Mouse (Mus musculus) frontal cortex, postnatal 10 days (tissue): Measurements from ENCODE around the gene Mef2a.

Experiments used
- DNase-seq, 2 experiments: peaks; one replicate each; pipeline ENCODE4 v3.0.0; 2022; ENCODE audit warnings: low spot score in 2 of 2, mixed read lengths in 1 of 2

The Mef2a gene

GRCm38 (mm10) chr7:67245255-67245654 lies 127.4 kb downstream of the Mef2a start:
- DNase-seq: no peak

GRCm38 (mm10) chr7:67243894-67244282 lies 128.8 kb downstream of the Mef2a start:
- no peak for DNase-seq

GRCm38 (mm10) chr7:67243121-67243893 lies 129.4 kb downstream of the Mef2a start:
- no peak for DNase-seq

- no peak for DNase-seq
Measured at GRCm38 (mm10) chr7:67241969-67242368, 130.7 kb downstream of the Mef2a start.

GRCm38 (mm10) chr7:67237752-67238151 lies 134.9 kb downstream of the Mef2a start:
- DNase-seq: no peak

- DNase-seq: no peak
Measured at GRCm38 (mm10) chr7:67236351-67236750, 136.3 kb downstream of the Mef2a start.

- DNase-seq: no peak
Measured at GRCm38 (mm10) chr7:67234797-67235196, 137.9 kb downstream of the Mef2a start.

GRCm38 (mm10) chr7:67232504-67232903 lies 140.2 kb downstream of the Mef2a start:
- no peak for DNase-seq

- no peak for DNase-seq
Measured at GRCm38 (mm10) chr7:67230640-67231140, 142.0 kb downstream of the Mef2a start.

- peak in 1 of 2 experiments; percentile 5 for DNase-seq
Measured at GRCm38 (mm10) chr7:67230221-67230620, 142.4 kb downstream of the Mef2a start.

GRCm38 (mm10) chr7:67229701-67230100 lies 143.0 kb downstream of the Mef2a start:
- peak in 1 of 2 experiments; percentile 4 for DNase-seq

- DNase-seq: no peak
Measured at GRCm38 (mm10) chr7:67228891-67229602, 143.6 kb downstream of the Mef2a start.

- no peak for DNase-seq
Measured at GRCm38 (mm10) chr7:67228390-67228789, 144.3 kb downstream of the Mef2a start.

GRCm38 (mm10) chr7:67227538-67227937 lies 145.1 kb downstream of the Mef2a start:
- no peak for DNase-seq

- DNase-seq: no peak
Measured at GRCm38 (mm10) chr7:67225943-67226625, 146.6 kb downstream of the Mef2a start.

- DNase-seq: peak; percentile 93 to 94
Measured at GRCm38 (mm10) chr7:67222220-67222862, 150.3 kb downstream of the Mef2a start, which contains the start of gene Lysmd4. Gene Lysmd4 (plus strand): TSS chr7:67222544.

GRCm38 (mm10) chr7:67217025-67217424 lies 155.6 kb downstream of the Mef2a start:
- no peak for DNase-seq

GRCm38 (mm10) chr7:67216351-67216750 lies 156.3 kb downstream of the Mef2a start:
- no peak for DNase-seq

- DNase-seq: no peak
Measured at GRCm38 (mm10) chr7:67213589-67213988, 159.1 kb downstream of the Mef2a start.

GRCm38 (mm10) chr7:67211971-67212370 lies 160.7 kb downstream of the Mef2a start:
- no peak for DNase-seq

- DNase-seq: no peak
Measured at GRCm38 (mm10) chr7:67211341-67211740, 161.3 kb downstream of the Mef2a start.
